Mouse (Mus musculus): Measurements from ENCODE around the gene Rslcan18.
"Not testable (repeated sequence)": the region's sequence is repeated elsewhere in the genome, so short reads cannot be mapped to it uniquely, and the experiment has no call there.

DNA sequence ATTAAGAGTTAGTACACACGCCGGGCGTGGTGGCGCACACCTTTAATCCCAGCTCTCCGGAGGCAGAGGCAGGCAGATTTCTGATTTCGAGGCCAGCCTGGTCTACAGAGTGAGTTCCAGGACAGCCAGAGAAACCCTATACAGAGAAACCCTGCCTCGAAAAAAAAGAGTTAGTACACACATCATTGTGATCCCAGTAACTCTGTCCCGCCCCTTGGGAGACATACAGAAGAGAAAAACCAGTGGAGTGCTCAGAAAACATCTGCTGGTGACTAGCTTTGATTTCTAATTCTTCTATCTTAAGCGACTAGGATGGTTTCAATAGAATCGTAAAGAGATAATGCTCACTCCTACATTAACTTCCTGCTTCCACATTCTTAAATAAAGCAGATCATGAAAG is 11.4 kb upstream of the Rslcan18 start:
- not testable (repeated sequence) for TF ChIP-seq CTCF (IDR thresholded peaks at IDR 0.05; ENCODE audit: borderline replicate concordance, control insufficient read depth, extremely low read depth, insufficient read depth, low read length, poor library complexity); POLR2A (IDR thresholded peaks at IDR 0.05; ENCODE audit: control insufficient read depth, extremely low read depth, insufficient read depth, low read length, poor library complexity)

Measured in thymus, adult 2 months (tissue).